8 mouse cellular contexts compared by ENCODE assay signal in genomic region chr1:156179875-156180274, GRCm38 (mm10). TPM values are rescaled to one million over a fixed set of nuclear protein-coding genes. Genes with fewer than 3 reads are reported as not detected.
DNase-seq lines count a peak whose midpoint lies in the region; ATAC-seq and TF ChIP-seq lines count a peak whose summit lies in the region.

No protein-coding gene starts in this region.

- DNase-seq in lung, embryonic 14.5 days = peak; percentile 80
- no peak for DNase-seq in lung, postnatal 14 days
- DNase-seq in cerebellum, postnatal 4 days (ENCODE audit: low spot score in 2 of 2) = peak; percentile 36 to 70
- DNase-seq in thymus, postnatal 25 days = no peak
- DNase-seq in yolk sac, embryonic 10.5 days (ENCODE audit: low spot score) = no peak

- H3K4me2 ChIP-seq in lung, embryonic 14.5 days = no peak overlapping the region
- H3K4me2 ChIP-seq in hindbrain, embryonic 12.5 days (replicated peaks) = no peak overlapping the region
- H3K4me2 ChIP-seq in midbrain, embryonic 15.5 days = peak overlapping the region; percentile 12; the same call in 1 of the 2 replicates

- H3K27me3 ChIP-seq in lung, embryonic 14.5 days (ENCODE audit: insufficient read depth, low read length) = no peaks in the 10 kb centered on the region
- no peaks in the 10 kb centered on the region; the same call in 1 of the 2 replicates for H3K27me3 ChIP-seq in hindbrain, embryonic 12.5 days
- no peaks in the 10 kb centered on the region for H3K27me3 ChIP-seq in midbrain, embryonic 15.5 days (replicated peaks)

- 19% methylated on average over 11 of the region's 11 CpGs for WGBS in lung, embryonic 14.5 days
- WGBS in hindbrain, embryonic 12.5 days = 31% methylated on average over 11 of the region's 11 CpGs
- 11% methylated on average over 11 of the region's 11 CpGs for WGBS in midbrain, embryonic 15.5 days

- H3K27ac ChIP-seq in lung, embryonic 14.5 days (ENCODE audit: low read depth) = no peak overlapping the region
- peak overlapping the region; percentile 24; the same call in 1 of the 2 replicates for H3K27ac ChIP-seq in hindbrain, embryonic 12.5 days
- peak overlapping the region; percentile 28 for H3K27ac ChIP-seq in midbrain, embryonic 15.5 days

- H3K4me1 ChIP-seq in lung, embryonic 14.5 days (ENCODE audit: insufficient read depth) = peaks cover 18% of the 10 kb centered on the region; the same call in 1 of the 2 replicates
- H3K4me1 ChIP-seq in hindbrain, embryonic 12.5 days = peaks cover 27% of the 10 kb centered on the region
- H3K4me1 ChIP-seq in midbrain, embryonic 15.5 days = peaks cover 33% of the 10 kb centered on the region

- no peak overlapping the region for H3K9ac ChIP-seq in lung, embryonic 14.5 days
- H3K9ac ChIP-seq in hindbrain, embryonic 12.5 days = no peak overlapping the region
- no peak overlapping the region for H3K9ac ChIP-seq in midbrain, embryonic 15.5 days

- no peaks in the 10 kb centered on the region for H3K9me3 ChIP-seq in lung, embryonic 14.5 days (ENCODE audit: low read depth, low read length)
- no peaks in the 10 kb centered on the region for H3K9me3 ChIP-seq in hindbrain, embryonic 12.5 days (replicated peaks)
- no peaks in the 10 kb centered on the region for H3K9me3 ChIP-seq in midbrain, embryonic 15.5 days

- no peak for TF ChIP-seq CTCF in lung, embryonic 14.5 days (IDR thresholded peaks at IDR 0.05; ENCODE audit: low read depth)

- H3K4me3 ChIP-seq in lung, embryonic 14.5 days (ENCODE audit: low read depth, low read length) = no peak overlapping the region
- no peak overlapping the region for H3K4me3 ChIP-seq in hindbrain, embryonic 12.5 days
- H3K4me3 ChIP-seq in midbrain, embryonic 15.5 days = no peak overlapping the region

- peak; percentile 53; the same call in 1 of the 2 replicates for ATAC-seq in lung, embryonic 14.5 days (ENCODE audit: insufficient read depth)
- peak; percentile 61; the same call in 1 of the 2 replicates for ATAC-seq in hindbrain, embryonic 12.5 days (ENCODE audit: low FRiP score)
- ATAC-seq in midbrain, embryonic 15.5 days (replicated peaks) = peak; percentile 70
- ATAC-seq in erythroid progenitor cell, adult 5-6 weeks (replicated peaks; ENCODE audit: low FRiP score, poor library complexity, severe bottlenecking) = no peak

- no peaks in the 10 kb centered on the region for H3K36me3 ChIP-seq in lung, embryonic 14.5 days (ENCODE audit: insufficient read depth)
- no peaks in the 10 kb centered on the region for H3K36me3 ChIP-seq in hindbrain, embryonic 12.5 days
- no peaks in the 10 kb centered on the region for H3K36me3 ChIP-seq in midbrain, embryonic 15.5 days (replicated peaks)

RNA-seq across cellular contexts. Expression of gene Fam163a, which starts 25.0 kb away (rescaled TPM):
- polyA plus RNA-seq in lung, embryonic 14.5 days (2014; fragmentation: Nextera tagmentation; extraction: Ambion mirVana) = 1.0 and 1.2 TPM in 2 replicates
- polyA plus RNA-seq in hindbrain, embryonic 12.5 days (2016; fragmentation: Nextera tagmentation; extraction: Ambion mirVana) = 6.4 and 7.9 TPM in 2 replicates
- polyA plus RNA-seq in midbrain, embryonic 15.5 days (2015; fragmentation: Nextera tagmentation; extraction: Ambion mirVana) = 6.5 and 7.5 TPM in 2 replicates
- not detected in 2 replicates for total RNA-seq in erythroid progenitor cell, adult 5-6 weeks (2015; ENCODE audit: low replicate concordance)
- total RNA-seq in erythroid progenitor cell, adult 5-6 weeks (2017; ENCODE audit: low replicate concordance) = not detected in 2 replicates

Comparison
In these comparisons a context has a peak if more than half of its experiments do, and no peak if none do; other contexts are left out.
1. DNase-seq: peak in lung, embryonic 14.5 days (single experiment) and cerebellum, postnatal 4 days (2 of 2); none in lung, postnatal 14 days (single experiment), thymus, postnatal 25 days (single experiment) and yolk sac, embryonic 10.5 days (single experiment).